Mouse (Mus musculus): ENCODE results near the gene Clpsl2. TPM values are rescaled to one million over a fixed set of nuclear protein-coding genes. Genes with fewer than 3 reads are reported as not detected.

Gene Clpsl2
- total RNA-seq, 2 experiments from 2014 or later = not detected

- no peak for ATAC-seq (replicated peaks; ENCODE audit: low FRiP score, poor library complexity, severe bottlenecking)
Measured at GRCm38 (mm10) chr17:28519827-28520226, 29.4 kb upstream of the Clpsl2 start.

- ATAC-seq (replicated peaks; ENCODE audit: low FRiP score, poor library complexity, severe bottlenecking) = no peak
Measured at GRCm38 (mm10) chr17:28520561-28520960, 28.6 kb upstream of the Clpsl2 start.

- no peak for ATAC-seq (replicated peaks; ENCODE audit: low FRiP score, poor library complexity, severe bottlenecking)
Measured at GRCm38 (mm10) chr17:28521071-28521726, 28.0 kb upstream of the Clpsl2 start.

GRCm38 (mm10) chr17:28521920-28522319 is 27.3 kb upstream of the Clpsl2 start:
- no peak for ATAC-seq (replicated peaks; ENCODE audit: low FRiP score, poor library complexity, severe bottlenecking)

GRCm38 (mm10) chr17:28522623-28523354 is 26.4 kb upstream of the Clpsl2 start:
- ATAC-seq (replicated peaks; ENCODE audit: low FRiP score, poor library complexity, severe bottlenecking) = no peak

- ATAC-seq (replicated peaks; ENCODE audit: low FRiP score, poor library complexity, severe bottlenecking) = no peak
Measured at GRCm38 (mm10) chr17:28523355-28524008, 25.7 kb upstream of the Clpsl2 start.

- no peak for ATAC-seq (replicated peaks; ENCODE audit: low FRiP score, poor library complexity, severe bottlenecking)
Measured at GRCm38 (mm10) chr17:28524009-28524695, 25.1 kb upstream of the Clpsl2 start.

- no peak for ATAC-seq (replicated peaks; ENCODE audit: low FRiP score, poor library complexity, severe bottlenecking)
Measured at GRCm38 (mm10) chr17:28524831-28525430, 24.3 kb upstream of the Clpsl2 start.

GRCm38 (mm10) chr17:28527184-28528042 is 21.8 kb upstream of the Clpsl2 start:
- ATAC-seq (replicated peaks; ENCODE audit: low FRiP score, poor library complexity, severe bottlenecking) = 0 out of 2 replicates have a peak, but pooled peaks have one; percentile 19

- peak; percentile 68; the same call in 1 of the 2 replicates for ATAC-seq (replicated peaks; ENCODE audit: low FRiP score, poor library complexity, severe bottlenecking)
Measured at GRCm38 (mm10) chr17:28528043-28528351, 21.2 kb upstream of the Clpsl2 start.

GRCm38 (mm10) chr17:28529116-28529515 is 20.1 kb upstream of the Clpsl2 start:
- ATAC-seq (replicated peaks; ENCODE audit: low FRiP score, poor library complexity, severe bottlenecking) = no peak

GRCm38 (mm10) chr17:28530506-28530905 is 18.7 kb upstream of the Clpsl2 start, which contains the start of gene Armc12:
Gene Armc12 (plus strand): TSS chr17:28530806.
- ATAC-seq (replicated peaks; ENCODE audit: low FRiP score, poor library complexity, severe bottlenecking) = no peak

- ATAC-seq (replicated peaks; ENCODE audit: low FRiP score, poor library complexity, severe bottlenecking) = no peak
Measured at GRCm38 (mm10) chr17:28531946-28532345, 17.3 kb upstream of the Clpsl2 start.

- ATAC-seq (replicated peaks; ENCODE audit: low FRiP score, poor library complexity, severe bottlenecking) = no peak
Measured at GRCm38 (mm10) chr17:28532557-28532956, 16.7 kb upstream of the Clpsl2 start.

GRCm38 (mm10) chr17:28533327-28533726 is 15.9 kb upstream of the Clpsl2 start:
- no peak for ATAC-seq (replicated peaks; ENCODE audit: low FRiP score, poor library complexity, severe bottlenecking)

- ATAC-seq (replicated peaks; ENCODE audit: low FRiP score, poor library complexity, severe bottlenecking) = no peak
Measured at GRCm38 (mm10) chr17:28537881-28538280, 11.3 kb upstream of the Clpsl2 start.

- ATAC-seq (replicated peaks; ENCODE audit: low FRiP score, poor library complexity, severe bottlenecking) = no peak
Measured at GRCm38 (mm10) chr17:28546925-28547324, 2.3 kb upstream of the Clpsl2 start.

- ATAC-seq (replicated peaks; ENCODE audit: low FRiP score, poor library complexity, severe bottlenecking) = no peak
Measured at GRCm38 (mm10) chr17:28548550-28548949, 661 bp upstream of the Clpsl2 start.

Data from erythroblast, adult 5-6 weeks (primary cell).